Mouse (Mus musculus) kidney, postnatal 10 days (tissue): ENCODE data around the gene Meltf.
A peak's percentile ranks its signal among the peaks of the same experiment; 100 is the strongest.

Experiments used
- DNase-seq: peaks from one replicate; pipeline ENCODE4 v3.0.0; 2021; ENCODE audit warnings: mixed read lengths

Meltf gene

DNA sequence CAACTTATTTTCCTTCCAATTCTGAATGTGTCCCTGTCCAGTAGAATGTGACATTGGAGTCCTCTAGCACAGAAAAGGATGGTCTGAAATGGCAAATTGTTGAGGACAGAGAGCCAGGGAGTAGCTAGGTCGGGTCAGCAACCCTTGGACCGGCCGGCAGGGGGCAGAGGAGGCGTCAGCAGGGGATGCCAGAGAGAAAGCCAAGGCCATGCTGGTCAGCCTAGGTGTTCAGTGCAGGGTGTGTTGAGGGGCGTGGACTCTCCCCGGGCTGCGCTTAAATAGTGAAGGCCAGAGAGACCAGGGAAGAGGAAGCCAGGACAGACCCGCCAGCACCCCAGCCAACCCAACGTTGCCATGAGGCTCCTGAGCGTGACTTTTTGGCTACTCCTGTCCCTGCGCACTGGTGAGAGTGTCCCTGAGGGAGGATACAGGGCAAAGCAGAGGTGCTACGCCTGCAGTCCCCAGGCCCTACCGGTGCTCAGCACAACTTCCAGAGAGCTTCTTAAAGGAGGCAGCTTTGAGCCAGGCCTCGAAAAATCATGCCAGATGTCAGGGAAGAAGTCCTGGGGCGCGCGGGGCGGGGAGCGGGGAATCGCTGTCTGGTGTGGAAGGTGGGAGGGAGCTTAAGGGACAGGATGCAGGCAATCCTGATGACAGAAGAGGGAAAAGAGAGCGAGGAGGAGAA, at the start of gene Meltf:
TSS of gene Meltf (plus strand) at position 238 of the 685 bp plus-strand sequence.
- peak; percentile 88 for DNase-seq

DNA sequence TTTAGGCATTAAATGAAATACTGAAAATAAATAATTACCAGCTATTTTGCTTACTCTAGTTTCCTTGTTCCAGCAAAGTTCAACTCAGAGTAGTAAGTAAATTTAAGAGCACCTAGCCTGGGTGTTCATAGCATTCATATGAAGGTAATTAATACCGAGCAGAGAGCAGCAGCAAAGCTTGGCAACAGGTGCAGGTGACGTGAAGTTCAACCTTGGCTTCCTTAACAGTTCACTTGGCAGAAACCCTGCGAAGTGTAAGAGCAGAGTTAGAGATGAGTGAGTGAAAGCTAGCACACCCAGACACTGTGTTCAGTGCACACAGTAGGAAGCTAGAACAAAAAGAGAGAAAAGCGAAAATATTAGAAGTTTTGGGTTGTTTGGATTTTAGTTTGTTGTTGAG, 47.9 kb upstream of the Meltf start:
- no peak for DNase-seq

DNA sequence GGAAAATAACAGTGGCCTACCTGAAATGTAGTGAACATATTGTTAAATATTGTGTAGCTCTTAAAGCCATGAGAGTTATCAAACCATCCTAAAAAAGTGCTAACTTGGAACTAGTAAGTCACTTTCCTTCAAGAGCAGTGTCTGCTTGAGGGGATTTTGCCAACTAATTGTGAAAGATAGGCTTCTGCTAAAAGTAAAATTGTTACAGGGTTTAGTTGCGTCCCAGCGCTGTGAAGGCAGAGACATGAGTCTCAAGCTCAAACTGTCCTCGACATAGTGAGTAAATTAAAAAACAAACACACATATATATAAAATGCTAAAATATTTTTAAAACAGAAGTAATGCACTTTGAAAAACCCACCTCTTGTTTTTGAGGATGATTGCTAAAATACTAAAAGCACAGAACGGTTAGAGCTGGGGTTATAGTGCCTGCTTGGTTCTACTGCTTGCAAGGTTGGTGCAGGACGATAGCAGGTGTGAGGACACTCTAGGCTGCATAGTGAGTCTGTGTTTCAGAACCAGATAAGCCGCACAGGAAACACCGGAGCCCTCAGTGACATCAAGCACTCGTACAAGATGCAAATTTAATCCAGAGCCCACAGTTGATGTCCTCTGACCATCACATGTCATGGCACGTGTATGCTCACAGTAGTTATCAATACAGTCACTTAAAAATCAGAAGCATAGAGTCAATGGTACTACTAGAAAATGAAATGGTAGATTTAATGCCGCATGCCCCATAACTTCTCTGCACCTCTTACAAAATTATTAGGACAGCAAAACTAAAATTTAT, 45.8 kb upstream of the Meltf start:
- no peak for DNase-seq

DNA sequence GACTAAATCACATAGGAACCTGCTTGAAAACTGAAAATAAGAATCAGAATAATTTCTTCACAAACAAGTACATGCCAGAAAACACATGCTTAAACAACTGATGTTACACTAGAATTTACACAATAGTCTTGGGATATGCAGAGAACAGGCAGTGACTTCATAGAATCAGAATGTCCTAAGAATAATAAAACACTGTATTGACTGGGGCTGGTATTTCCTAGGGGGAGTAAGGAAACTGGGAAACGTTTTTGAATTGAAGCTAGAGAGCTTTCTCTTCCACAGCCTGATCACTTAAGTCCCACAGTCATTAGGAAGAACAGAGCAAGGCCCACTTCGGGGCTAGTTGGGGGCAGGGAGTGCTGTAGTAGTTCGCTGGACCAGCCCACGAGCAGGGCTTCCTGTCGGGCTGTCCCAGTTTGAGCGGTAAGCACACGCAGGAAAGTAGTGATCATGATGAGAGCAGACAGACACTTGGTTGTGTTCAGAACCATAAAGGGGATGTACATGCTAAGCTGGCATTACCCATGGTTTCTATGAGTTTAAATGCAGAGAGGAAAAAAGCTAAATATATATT, 44.5 kb upstream of the Meltf start:
- DNase-seq, result peak; percentile 19

DNA sequence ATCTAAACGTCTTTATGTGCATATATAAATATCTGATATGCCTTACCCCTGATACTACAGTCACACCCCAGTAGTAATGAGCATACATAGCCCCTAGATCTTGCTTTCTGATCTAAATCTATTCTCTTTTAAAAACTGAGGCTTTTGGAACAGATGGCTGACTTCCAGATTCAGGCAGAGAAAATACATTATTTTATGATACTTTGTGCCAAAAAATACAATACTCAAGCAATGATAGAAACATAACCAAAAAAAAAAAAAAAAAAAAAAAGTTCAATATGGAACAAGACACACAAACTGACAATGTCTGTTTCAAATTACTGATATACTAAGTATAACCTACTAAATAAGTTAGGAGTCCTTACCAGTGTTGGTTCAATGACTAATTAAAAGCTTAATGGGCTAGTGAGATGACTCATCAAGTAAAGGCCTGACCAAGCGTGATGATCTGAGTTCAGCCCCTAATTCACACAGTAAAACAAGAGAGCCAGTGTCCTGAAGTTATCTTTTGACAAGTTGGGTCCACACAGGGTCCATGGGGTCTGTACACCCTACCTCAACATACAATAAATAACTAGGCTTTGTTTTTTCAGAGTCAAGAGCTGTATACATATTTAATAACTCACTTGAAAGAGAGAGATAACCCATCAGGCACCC, 43.8 kb upstream of the Meltf start:
- no peak for DNase-seq

DNA sequence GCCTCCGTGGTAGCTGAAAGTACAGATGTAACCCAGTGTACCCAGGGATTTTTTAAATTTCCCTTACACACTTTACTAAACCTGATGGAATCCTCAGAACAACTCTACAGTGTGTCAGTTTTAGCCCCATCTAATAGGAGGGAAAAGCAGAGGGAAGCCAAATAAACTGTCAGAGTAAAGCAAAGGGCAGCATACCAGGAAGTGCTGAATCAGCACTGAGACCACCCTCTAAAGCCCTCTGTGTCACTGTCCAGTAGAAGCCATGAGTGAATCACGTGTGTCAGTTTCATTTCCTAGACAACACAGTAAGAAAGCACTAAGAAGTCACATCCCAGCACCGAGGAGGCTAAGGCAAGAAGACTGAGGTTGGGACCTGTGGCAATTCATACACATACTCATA, 41.2 kb upstream of the Meltf start:
- DNase-seq, result no peak

DNA sequence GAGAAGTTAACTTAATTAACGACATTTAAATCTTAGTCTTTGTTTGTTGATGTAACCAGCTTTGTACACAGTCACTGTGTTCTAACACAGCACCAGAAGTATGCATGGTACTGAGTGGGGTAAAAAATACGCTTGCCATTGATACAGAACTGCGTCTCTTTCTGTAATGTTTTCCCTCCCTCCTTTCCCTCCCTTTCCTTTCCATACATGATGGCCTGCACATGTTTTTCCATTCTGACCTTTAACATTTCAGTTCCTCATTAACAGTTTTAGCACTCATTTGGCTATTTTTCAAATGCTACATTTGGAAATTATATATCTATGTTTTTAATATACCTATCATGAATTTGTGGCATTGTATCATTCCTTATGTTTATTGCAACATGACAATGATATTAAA, 34.4 kb upstream of the Meltf start:
- no peak for DNase-seq

DNA sequence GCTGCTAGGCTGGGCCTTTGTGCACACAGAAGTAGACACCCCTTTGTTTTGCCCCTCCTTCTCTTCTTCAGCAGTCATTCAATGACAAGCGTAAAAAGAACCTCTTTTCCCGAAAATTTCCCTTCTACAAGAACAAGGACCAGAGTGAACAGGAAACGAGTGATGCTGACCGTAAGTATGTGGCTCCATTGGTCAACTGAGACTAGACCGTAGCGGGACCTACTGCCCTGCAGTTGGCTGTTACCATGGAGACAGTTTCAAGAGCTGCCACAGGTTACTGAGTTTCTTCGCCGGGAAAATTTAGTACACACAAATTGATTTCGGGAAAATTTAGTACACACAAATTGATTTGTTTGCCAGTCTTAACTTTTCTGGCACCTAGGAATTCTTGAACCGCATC, 31.8 kb upstream of the Meltf start:
- DNase-seq, result no peak

DNA sequence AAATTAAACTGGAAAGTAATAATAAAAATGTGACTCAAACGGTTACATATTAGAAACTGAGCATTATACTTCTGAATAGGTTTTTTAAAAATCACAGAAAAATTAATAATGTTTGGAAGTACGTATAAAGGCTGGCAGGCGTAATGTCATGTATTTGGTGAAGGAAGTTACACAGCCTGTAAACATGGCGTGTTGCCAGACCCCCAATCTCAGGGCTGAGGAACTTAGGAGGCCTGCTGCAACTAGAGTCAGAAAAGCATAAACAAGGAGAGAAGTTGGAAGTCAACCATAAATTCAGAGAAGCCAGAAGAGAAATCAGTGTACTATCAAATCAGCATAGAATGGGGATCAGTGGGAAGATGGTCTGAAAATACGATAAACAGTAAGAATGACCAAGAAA, 14.7 kb upstream of the Meltf start:
- peak; percentile 37 for DNase-seq

DNA sequence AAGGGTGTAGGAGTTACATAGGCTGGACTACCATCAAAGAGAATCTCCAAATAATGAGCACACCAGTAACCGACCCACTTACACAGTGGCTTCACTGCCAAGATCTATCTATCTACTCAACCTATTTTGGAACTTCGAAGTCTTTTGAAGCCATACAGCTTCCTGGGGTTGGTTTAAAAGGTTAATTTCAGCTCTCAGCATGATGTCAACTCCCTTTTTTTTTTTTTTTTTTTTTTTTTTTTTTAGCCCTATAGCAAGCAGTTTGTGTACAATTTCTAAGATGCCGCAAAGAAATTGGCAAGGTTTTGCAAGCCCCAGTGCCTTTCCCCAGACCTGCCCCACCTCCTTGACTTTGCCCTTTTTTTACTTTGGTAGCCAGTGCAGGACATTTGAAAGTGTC, 13.4 kb upstream of the Meltf start:
- no peak for DNase-seq

DNA sequence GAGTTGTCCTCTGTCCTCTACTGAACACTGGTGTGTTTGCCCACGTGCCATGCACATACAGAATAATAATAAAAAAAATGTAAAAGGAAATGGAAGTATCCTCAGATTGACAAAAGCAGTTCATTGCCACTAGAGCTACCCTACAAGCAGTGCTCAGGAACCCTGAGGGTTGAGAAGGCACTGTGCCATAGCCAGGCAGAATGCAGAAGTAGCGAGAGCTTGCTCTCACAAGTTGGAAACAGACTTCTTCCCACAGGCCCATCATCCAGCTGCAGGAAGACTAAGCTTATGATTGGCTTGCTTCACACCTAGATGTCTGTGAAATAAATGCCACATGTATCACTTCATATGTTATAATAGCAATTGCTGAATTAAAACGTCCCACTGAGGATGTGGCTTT, 11.7 kb upstream of the Meltf start:
- DNase-seq, result no peak

DNA sequence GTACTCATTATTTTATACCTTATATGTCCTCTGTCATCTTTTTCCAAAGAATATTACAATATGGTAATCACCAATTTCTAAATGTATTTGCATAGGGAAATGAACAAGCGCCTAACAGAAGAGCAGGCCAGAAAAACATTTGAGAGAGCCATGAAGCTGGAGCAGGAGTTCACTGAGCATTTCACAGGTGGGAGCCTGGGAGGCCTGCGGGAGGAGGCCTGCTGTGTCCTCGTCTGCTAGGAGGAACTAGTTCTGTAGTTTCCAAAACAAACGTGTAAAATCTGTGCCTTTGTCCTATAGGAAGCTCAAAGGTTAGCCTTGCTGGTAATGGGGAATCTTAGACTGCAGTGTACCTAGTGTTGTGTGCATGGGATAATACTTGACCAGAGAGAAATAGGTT, 10.9 kb upstream of the Meltf start:
- no peak for DNase-seq

DNA sequence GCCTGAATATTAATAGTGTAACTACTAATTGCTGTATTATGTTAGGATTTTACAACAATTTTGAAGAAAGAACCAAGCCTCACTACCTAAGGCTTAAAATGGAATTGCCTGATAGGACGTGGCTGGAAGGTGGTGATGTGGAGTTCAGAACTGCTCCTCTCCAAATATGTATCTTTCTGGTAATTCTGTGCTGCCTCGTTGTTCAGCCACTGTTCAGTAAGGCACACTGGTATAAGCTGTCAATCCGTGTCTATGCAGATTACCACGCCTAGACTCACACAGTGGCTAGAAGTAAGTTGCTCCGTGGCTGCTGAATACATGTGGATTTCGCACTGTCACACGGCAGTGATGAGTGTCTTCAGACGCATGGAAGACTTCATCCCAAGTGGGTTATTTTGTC, 4.9 kb upstream of the Meltf start:
- peak; percentile 1 for DNase-seq

DNA sequence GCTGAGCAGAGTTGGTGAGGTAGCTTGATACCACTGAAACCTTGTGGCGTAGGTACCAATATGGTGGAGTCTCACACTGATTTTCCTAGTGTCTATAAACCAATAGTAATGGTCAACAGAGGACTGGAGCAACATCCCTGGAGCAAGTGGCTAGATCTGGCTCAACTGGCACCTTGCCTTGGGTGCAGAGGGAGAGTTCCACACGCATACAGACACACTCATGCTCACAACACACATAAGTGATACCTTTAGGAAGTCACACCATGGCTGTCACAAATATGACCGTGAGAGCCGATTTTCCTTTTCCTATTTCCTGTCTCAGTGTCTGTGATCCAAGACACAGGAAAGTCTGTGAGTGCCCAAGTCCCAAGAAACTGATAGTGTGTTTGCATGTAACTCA, 3.2 kb upstream of the Meltf start:
- no peak for DNase-seq

DNA sequence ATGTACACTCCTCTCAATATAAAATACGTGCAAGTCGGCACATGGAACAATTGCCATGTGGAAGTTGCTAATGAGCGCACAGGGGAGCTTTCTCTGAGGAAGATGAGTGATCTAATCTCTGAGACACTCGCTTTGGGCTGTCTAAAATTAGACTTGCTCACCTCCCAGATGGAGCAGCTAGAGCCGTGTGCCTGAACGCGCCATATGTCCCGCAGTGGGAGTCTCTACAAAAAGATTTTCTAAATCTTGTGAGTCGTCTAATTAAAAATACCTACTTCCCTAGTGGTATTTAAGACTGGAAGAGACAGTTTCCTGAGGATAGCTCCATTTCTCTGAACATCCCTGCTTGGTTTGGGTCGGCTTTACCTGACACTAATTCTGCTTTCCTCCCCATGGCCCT, 2.2 kb upstream of the Meltf start:
- DNase-seq, result no peak

DNA sequence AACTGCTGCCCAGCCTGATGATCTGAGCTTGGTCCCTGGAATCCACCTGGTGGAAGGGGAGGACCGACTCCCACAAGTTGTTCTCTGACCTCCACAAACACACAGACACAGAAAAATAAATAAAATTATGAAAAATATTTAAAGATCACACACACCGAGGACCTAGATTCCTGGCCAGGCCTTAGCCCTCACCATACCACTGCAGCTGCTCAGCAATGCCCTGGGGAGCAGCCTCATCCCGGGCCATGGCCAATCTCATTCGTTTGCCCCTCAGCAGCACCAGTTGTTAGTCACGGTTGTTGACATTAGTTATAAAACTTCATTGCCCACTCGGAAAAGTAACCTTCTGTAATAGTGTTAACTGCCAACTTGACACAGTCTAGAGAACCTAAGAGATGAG, 558 bp upstream of the Meltf start:
- no peak for DNase-seq

DNA sequence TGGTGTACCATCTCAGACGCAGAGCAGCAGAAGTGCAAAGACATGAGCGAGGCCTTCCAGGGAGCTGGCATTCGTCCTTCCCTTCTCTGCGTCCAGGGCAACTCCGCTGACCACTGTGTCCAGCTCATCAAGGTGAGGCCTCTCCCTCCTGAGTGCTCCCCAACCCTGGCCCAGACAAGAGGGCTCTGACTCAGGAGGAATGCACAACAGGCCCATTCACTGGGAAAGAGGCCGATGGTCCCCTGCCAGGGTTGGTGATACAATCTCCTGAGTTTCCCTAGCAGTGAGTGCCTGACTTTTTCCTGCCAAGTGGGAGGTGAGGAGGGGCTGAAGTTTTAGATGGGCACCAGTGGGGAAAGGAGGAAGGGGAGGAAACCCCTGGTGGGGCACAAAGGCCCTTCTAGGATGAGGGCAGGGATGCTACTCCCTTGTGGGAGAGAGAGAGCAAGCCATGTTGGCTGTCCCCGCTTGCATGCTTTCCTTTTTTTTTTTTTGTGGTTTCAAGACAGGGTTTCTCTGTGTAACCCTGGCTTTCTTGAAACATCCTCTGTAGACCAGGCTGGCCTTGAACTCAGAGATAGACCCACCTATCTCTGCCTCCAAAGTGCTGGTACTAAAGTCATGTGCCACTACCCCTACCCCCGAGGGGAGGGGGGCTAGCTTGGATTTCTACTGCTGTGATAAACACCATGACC, 1.7 kb downstream of the Meltf start:
- no peak for DNase-seq

DNA sequence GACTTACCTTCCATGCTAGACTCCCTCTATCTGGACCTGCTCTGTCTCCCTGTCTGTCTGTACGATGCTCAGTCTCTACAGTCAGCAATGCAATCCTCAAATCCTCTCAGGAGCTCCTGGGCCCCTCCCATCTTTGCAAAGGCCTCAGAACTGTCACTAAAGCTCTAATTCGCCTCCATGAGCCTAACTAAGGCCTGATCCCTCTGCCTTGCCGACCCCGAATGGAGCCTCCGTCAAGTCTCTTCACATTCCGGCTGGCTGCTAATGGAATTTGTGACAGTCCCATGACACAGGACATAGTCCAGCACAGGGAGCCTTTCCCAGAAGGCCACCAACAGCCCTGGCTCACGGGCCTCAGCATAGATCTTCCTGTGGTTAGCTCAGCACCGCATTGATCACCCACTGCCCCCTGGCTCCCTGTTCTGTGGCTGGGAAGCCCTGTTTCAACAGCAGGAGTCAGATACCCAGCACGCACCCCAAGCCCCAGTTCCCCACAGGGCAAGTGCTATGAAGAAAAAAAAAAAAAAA, 3.8 kb downstream of the Meltf start:
- DNase-seq, result no peak

DNA sequence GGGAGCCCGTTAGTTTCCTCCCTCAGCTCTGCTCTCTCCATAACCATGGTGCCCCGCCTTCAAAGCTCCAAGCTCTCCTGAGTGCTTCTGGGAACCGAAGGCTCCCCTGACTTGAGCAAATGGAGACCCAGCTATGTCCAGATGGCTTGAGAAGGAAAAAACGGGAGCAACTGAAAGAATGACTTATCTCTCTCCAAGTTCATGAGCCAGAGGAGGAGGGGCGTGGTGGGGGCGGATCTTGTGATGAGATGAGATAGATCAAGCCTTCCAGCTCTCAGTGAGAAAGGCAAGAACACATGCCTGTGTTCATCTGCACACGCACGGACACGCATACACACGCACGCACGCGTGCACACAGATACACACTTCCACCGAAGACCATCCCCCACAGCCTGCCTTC, 4.7 kb downstream of the Meltf start:
- peak; percentile 50 for DNase-seq

DNA sequence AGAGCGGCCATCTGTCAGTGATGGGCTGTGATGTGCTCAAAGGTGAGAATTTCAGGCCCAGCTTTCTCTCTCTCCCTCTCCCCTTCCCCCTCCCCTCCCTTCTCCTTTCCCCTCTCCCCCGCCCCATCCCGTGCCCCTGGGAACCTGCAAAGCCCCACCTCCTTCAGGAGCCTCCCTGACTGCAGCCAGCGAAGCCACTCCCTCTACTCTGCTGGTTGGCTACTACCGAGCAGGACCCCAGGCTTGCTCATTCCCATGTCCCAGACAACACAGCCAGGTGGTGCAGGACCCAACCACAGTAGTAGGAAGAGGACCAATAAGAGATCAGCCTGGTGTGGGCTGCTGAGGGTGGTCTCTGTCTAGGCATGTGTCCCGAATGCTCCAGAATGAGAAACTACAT, 5.3 kb downstream of the Meltf start:
- no peak for DNase-seq

DNA sequence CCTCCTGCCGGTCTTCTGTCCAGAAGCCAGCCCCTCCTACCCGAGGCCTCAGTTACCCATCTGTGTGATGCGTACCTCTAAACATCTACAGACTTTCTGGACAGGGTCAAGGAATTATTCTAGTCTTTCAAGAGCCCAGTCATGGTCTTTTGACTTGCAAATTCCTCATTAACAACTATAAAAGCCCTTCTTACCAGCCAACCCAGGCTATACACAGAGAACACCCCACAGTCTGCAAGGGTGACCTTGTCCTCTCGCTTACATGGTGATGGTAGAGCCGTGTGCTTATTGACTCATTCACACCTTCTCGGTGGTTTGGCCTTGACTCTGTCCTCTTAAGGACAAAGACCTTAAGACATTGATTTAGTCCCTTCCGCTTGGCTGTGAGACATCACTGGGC, 12.3 kb downstream of the Meltf start:
- no peak for DNase-seq

DNA sequence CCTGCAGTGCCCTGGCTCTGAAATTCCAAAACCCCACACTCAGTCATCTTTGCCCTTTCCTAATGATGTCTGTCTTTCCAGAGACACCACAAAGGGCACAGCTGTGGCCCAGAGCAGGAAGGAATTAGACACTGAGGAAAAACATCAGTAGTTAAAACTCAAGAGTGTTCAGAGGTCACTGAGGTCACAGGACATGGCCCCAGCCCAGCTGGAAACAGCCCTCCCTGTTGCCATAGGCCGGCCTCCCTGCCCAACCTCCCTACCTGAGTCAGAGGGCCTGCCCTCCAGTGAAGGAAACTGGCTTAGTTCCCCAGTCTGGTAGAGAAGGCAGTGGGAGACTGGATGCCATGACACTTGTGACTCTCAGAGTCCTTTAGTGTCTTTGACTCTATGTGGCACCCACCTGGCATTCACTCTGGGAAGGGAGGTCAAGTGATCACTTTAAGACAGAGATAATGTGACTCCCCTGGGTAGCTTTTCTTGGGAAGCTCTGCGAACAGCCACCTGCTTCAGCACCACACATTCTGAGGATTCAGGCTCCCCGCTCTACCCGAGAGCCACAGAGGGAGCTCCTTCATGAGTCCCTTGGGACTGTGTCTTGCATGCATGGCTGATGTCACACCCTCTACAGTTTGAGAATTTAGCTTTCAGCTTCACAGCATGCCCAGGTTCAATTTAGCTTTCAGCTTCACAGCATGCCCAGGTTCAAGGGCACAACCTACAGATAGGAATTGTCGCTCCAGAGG, 15.0 kb downstream of the Meltf start:
- no peak for DNase-seq
